Mouse (Mus musculus) CH12.LX (cell line): ENCODE data around the gene Rab33b. TPM values are rescaled to one million over a fixed set of nuclear protein-coding genes. Genes with fewer than 3 reads are reported as not detected.

ENCODE experiments used
- DNase-seq: peaks from one replicate; pipeline ENCODE4 v3.0.0-alpha.2; 2013; ENCODE audit errors: extremely low read depth
- H3K27ac ChIP-seq: 2 replicates; pipeline ENCODE4 v1.5.1; 2012; ENCODE audit warnings: low read depth, mild to moderate bottlenecking, control low read depth, moderate library complexity; ENCODE audit not compliant: insufficient read depth
- H3K27me3 ChIP-seq: replicated peaks from 2 replicates; pipeline ENCODE3; 2012; ENCODE audit warnings: inconsistent platforms
- H3K36me3 ChIP-seq, 2 experiments: replicated peaks in 1 of 2; 2 replicates each; pipeline versions ENCODE3 to v1.6.1; 2012; ENCODE audit warnings: inconsistent platforms in 1 of 2, low read length in 1 of 2, mild to moderate bottlenecking in 1 of 2, mixed read lengths in 1 of 2, moderate library complexity in 1 of 2; ENCODE audit not compliant: control insufficient read depth in 1 of 2, insufficient read depth in 1 of 2
- H3K4me1 ChIP-seq, 2 experiments: 2 replicates each; pipeline ENCODE4 v1.6.1; 2012; ENCODE audit warnings: inconsistent platforms in 1 of 2, moderate library complexity in 1 of 2; ENCODE audit not compliant: insufficient read depth in 2 of 2, control insufficient read depth in 1 of 2
- H3K4me2 ChIP-seq: 2 replicates; pipeline ENCODE4 v1.6.1; 2012; ENCODE audit warnings: low read depth, mild to moderate bottlenecking, control low read depth; ENCODE audit not compliant: poor library complexity, insufficient read depth, severe bottlenecking
- H3K4me3 ChIP-seq, 3 experiments: fragments of 150-350 bp in 1 of 3; sonication (generic) in 1 of 3; replicated peaks in 1 of 3; 2 replicates each; pipeline versions ENCODE3 to v1.5.1; 2011 to 2012; ENCODE audit warnings: low read depth in 2 of 3, low read length in 2 of 3, mild to moderate bottlenecking in 2 of 3, moderate library complexity in 2 of 3, control low read depth in 1 of 3, improper control_type of control experiment in 1 of 3, inconsistent platforms in 1 of 3, mixed read lengths in 1 of 3; ENCODE audit not compliant: poor library complexity in 1 of 3
- H3K79me2 ChIP-seq: replicated peaks from 2 replicates; pipeline ENCODE4 v1.6.1; 2012; ENCODE audit warnings: mild to moderate bottlenecking, moderate library complexity; ENCODE audit not compliant: control insufficient read depth, poor library complexity, insufficient read depth, severe bottlenecking; ENCODE audit errors: extremely low read depth
- H3K9ac ChIP-seq: 2 replicates; pipeline ENCODE4 v1.6.1; 2012; ENCODE audit warnings: low read depth, mild to moderate bottlenecking, control low read depth, moderate library complexity; ENCODE audit not compliant: insufficient read depth
- H3K9me3 ChIP-seq: replicated peaks from 2 replicates; pipeline ENCODE3; 2012; ENCODE audit warnings: low read length, inconsistent platforms, mixed read lengths
- CHD1 ChIP-seq: IDR thresholded peaks from 2 replicates; pipeline ENCODE4 v1.6.1; 2012; ENCODE audit warnings: low read depth, low read length, improper control_type of control experiment, inconsistent platforms
- CTCF ChIP-seq, 2 experiments: IDR thresholded peaks in 1 of 2; conservative IDR thresholded peaks in 1 of 2; 2 replicates each; pipeline ENCODE4 v1.5.1; 2011 to 2012; ENCODE audit warnings: low read depth in 2 of 2, low read length in 2 of 2, improper control_type of control experiment in 1 of 2, inconsistent platforms in 1 of 2, mild to moderate bottlenecking in 1 of 2, moderate library complexity in 1 of 2
- EP300 ChIP-seq: IDR thresholded peaks from 2 replicates; pipeline ENCODE4 v1.6.1; 2011; ENCODE audit warnings: low read length, improper control_type of control experiment
- ETS1 ChIP-seq: conservative IDR thresholded peaks from 2 replicates; pipeline ENCODE4 v1.6.1; 2012; ENCODE audit warnings: low read depth, mild to moderate bottlenecking, inconsistent platforms, low read length, improper control_type of control experiment, moderate library complexity
- GABPA ChIP-seq: IDR thresholded peaks from 2 replicates; pipeline ENCODE4 v1.6.1; 2012; ENCODE audit warnings: low read depth, low read length, improper control_type of control experiment, inconsistent platforms; ENCODE audit not compliant: insufficient replicate concordance
- HCFC1 ChIP-seq: IDR thresholded peaks from 2 replicates; pipeline ENCODE4 v1.6.1; 2012; ENCODE audit warnings: low read depth, mild to moderate bottlenecking, inconsistent platforms, low read length, improper control_type of control experiment
- IRF4 ChIP-seq: IDR thresholded peaks from 2 replicates; pipeline ENCODE4 v1.6.1; 2014; ENCODE audit warnings: low read depth, mild to moderate bottlenecking, inconsistent platforms, low read length, improper control_type of control experiment
- JUN ChIP-seq: IDR thresholded peaks from 2 replicates; pipeline ENCODE4 v1.6.1; 2011; ENCODE audit warnings: low read depth, mild to moderate bottlenecking, low read length, improper control_type of control experiment, moderate library complexity; ENCODE audit not compliant: insufficient read depth
- KAT2A ChIP-seq: IDR thresholded peaks from 2 replicates; pipeline ENCODE4 v1.6.1; 2012; ENCODE audit warnings: low read length, improper control_type of control experiment, inconsistent platforms; ENCODE audit not compliant: insufficient replicate concordance
- MAFK ChIP-seq: IDR thresholded peaks from 2 replicates; pipeline ENCODE4 v1.6.1; 2011; ENCODE audit warnings: low read length, improper control_type of control experiment; ENCODE audit not compliant: insufficient replicate concordance
- MAX ChIP-seq: IDR thresholded peaks from 2 replicates; pipeline ENCODE4 v1.6.1; 2011; ENCODE audit warnings: low read length, improper control_type of control experiment
- MAZ ChIP-seq: IDR thresholded peaks from 2 replicates; pipeline ENCODE4 v1.6.1; 2012; ENCODE audit warnings: low read depth, mild to moderate bottlenecking, inconsistent platforms, low read length, improper control_type of control experiment, moderate library complexity
- MEF2A ChIP-seq: IDR thresholded peaks from 2 replicates; pipeline ENCODE4 v1.6.1; 2014; ENCODE audit warnings: low read depth, mild to moderate bottlenecking, inconsistent platforms, low read length, improper control_type of control experiment, borderline replicate concordance
- NRF1 ChIP-seq: IDR thresholded peaks from 2 replicates; pipeline ENCODE4 v1.6.1; 2014; ENCODE audit warnings: low read depth, mild to moderate bottlenecking, inconsistent platforms, low read length, improper control_type of control experiment, moderate library complexity
- PAX5 ChIP-seq: IDR thresholded peaks from 2 replicates; pipeline ENCODE4 v1.6.1; 2012; ENCODE audit warnings: low read length, inconsistent platforms, mixed read lengths
- POLR2A ChIP-seq: IDR thresholded peaks from 2 replicates; pipeline ENCODE4 v1.6.1; 2011; ENCODE audit warnings: low read depth, mild to moderate bottlenecking, improper control_type of control experiment, low read length
- POLR2AphosphoS2 ChIP-seq: IDR thresholded peaks from 2 replicates; pipeline ENCODE4 v1.6.1; 2011; ENCODE audit warnings: low read depth, low read length, improper control_type of control experiment
- RAD21 ChIP-seq: IDR thresholded peaks from 2 replicates; pipeline ENCODE4 v1.6.1; 2011; ENCODE audit warnings: low read depth, mild to moderate bottlenecking, low read length, improper control_type of control experiment, moderate library complexity
- SIN3A ChIP-seq: IDR thresholded peaks from 2 replicates; pipeline ENCODE4 v1.6.1; 2012; ENCODE audit warnings: low read length, improper control_type of control experiment, inconsistent platforms
- TCF12 ChIP-seq: IDR thresholded peaks from 2 replicates; pipeline ENCODE4 v1.6.1; 2014; ENCODE audit warnings: low read depth, mild to moderate bottlenecking, inconsistent platforms, low read length, improper control_type of control experiment
- USF1 ChIP-seq: IDR thresholded peaks from 2 replicates; pipeline ENCODE4 v1.6.1; 2014; ENCODE audit warnings: low read depth, mild to moderate bottlenecking, inconsistent platforms, low read length, improper control_type of control experiment
- ZKSCAN1 ChIP-seq: IDR thresholded peaks from 2 replicates; pipeline ENCODE4 v1.6.1; 2012; ENCODE audit warnings: low read depth, inconsistent platforms, low read length, improper control_type of control experiment, borderline replicate concordance
- ZNF384 ChIP-seq: IDR thresholded peaks from 2 replicates; pipeline ENCODE4 v1.6.1; 2012; ENCODE audit warnings: low read depth, low read length, improper control_type of control experiment, inconsistent platforms
- dilution Hi-C: fragments of 300-500 bp; cut with MboI; formaldehyde crosslinking; loops from 2 replicates; pipeline ENCODE4 v1.14.3; 2020; ENCODE audit warnings: low sequenced_read_pairs; ENCODE audit not compliant: extremely low pct_unique_long_range_greater_than_20kb, extremely low pct_ligation_motif_present
- in situ Hi-C: fragments of 300-500 bp; cut with MboI; formaldehyde crosslinking; loops from 3 replicates; pipeline ENCODE4 v1.14.3; 2019; ENCODE audit warnings: low sequenced_read_pairs, low pct_ligation_motif_present, low pct_unique_long_range_greater_than_20kb, mixed read lengths
- polyA plus RNA-seq: library from polyadenylated mRNA; unstranded; fragments of >175 nt; gene quantifications from 2 replicates; pipeline ENCODE4 v1.2.1, GENCODE M21; 2012; ENCODE audit warnings: low read depth; ENCODE audit not compliant: insufficient read length
- total RNA-seq, 2 experiments: library from RNA; depleted of rRNA; stranded (reverse); fragments of 300-350 nt in 1 of 2; fragments of >200 nt in 1 of 2; gene quantifications; 2 replicates each; pipeline ENCODE4 v1.2.3; 2012 to 2014

Gene Rab33b
- total and polyA plus RNA-seq, 3 experiments, result 4.8 to 9.9 (median 7.0) TPM

- Histone ChIP-seq H3K27me3 (no peaks in the 10 kb centered on the region), H3K4me1 (peaks cover 6 to 45% of the 10 kb centered on the region in 2 experiments; a peak in 3 of 4 replicates), H3K4me2 (no peak overlapping the region), H3K9me3 (no peaks in the 10 kb centered on the region), H3K79me2 (peaks cover 31% of the 10 kb centered on the region), H3K4me3 (no peak overlapping the region), H3K9ac (no peak overlapping the region), H3K27ac (no peak overlapping the region), H3K36me3 (peaks cover 0 to 30% of the 10 kb centered on the region in 2 experiments)
- no peak for DNase-seq
- no peak for TF ChIP-seq ZKSCAN1
- TF ChIP-seq NRF1, result no peak
- no peak for TF ChIP-seq HCFC1
- TF ChIP-seq JUN, result no peak
- TF ChIP-seq TCF12, result no peak
- no peak for TF ChIP-seq PAX5
- no peak for TF ChIP-seq ZNF384
- no peak for TF ChIP-seq RAD21
- TF ChIP-seq POLR2A, result no peak
- TF ChIP-seq ETS1, result no peak
- TF ChIP-seq CTCF (conservative IDR thresholded peaks at IDR 0.05 in 1 of 2, IDR thresholded peaks at IDR 0.05 in 1 of 2; ENCODE audit: low read depth in 2 of 2, low read length in 2 of 2), result no peak
- no peak for TF ChIP-seq CHD1
- TF ChIP-seq MEF2A, result no peak
- no peak for TF ChIP-seq GABPA
- TF ChIP-seq MAZ, result no peak
- dilution Hi-C loops, result no loop called here
- in situ Hi-C loops, result loop anchor here (10.0 kb wide), 3 partner anchors 158 to 758 kb away; no protein-coding TSS in a partner anchor
These were observed 2.9 kb downstream of the Rab33b start for GRCm38 (mm10) chr3:51486491-51487195.

GRCm38 (mm10) chr3:51490088-51490753 is 6.5 kb downstream of the Rab33b start:
- no peak overlapping the region for H3K4me2 ChIP-seq
- TF ChIP-seq RAD21 (no peak), POLR2AphosphoS2 (no peak), MAX (no peak), CTCF (conservative IDR thresholded peaks at IDR 0.05 in 1 of 2, IDR thresholded peaks at IDR 0.05 in 1 of 2; ENCODE audit: low read depth in 2 of 2, low read length in 2 of 2) (no peak), ZNF384 (no peak), EP300 (no peak), USF1 (no peak), JUN (no peak), MAFK (no peak), ETS1 (no peak), SIN3A (no peak), KAT2A (no peak), HCFC1 (no peak), IRF4 (no peak), ZKSCAN1 (no peak)
- in situ Hi-C loops, result no loop called here
- peaks cover 26% of the 10 kb centered on the region for H3K79me2 ChIP-seq
- no peaks in the 10 kb centered on the region for H3K27me3 ChIP-seq
- dilution Hi-C loops, result no loop called here
- no peak for DNase-seq
- no peak overlapping the region for H3K4me3 ChIP-seq
- peaks cover 7 to 38% of the 10 kb centered on the region in 2 experiments for H3K4me1 ChIP-seq
- no peak overlapping the region for H3K27ac ChIP-seq
- H3K9me3 ChIP-seq, result no peaks in the 10 kb centered on the region
- H3K36me3 ChIP-seq, result peaks cover 14 to 60% of the 10 kb centered on the region in 2 experiments
- H3K9ac ChIP-seq, result no peak overlapping the region
